Mouse (Mus musculus) stomach, embryonic 16.5 days (tissue): ENCODE data around the gene Unk. TPM values are rescaled to one million over a fixed set of nuclear protein-coding genes. Genes with fewer than 3 reads are reported as not detected.

Experiments
- ATAC-seq: fragments of 200-750 bp; cut with Nextera tagmentation; 2 replicates; pipeline ENCODE4 v1.8.0; 2017; ENCODE audit warnings: moderate number of reproducible peaks, moderate TSS enrichment; ENCODE audit not compliant: insufficient read depth, low FRiP score
- H3K27ac ChIP-seq: fragments of 300-500 bp; sonication (generic); 2 replicates; pipeline ENCODE4 v1.5.1; 2014; ENCODE audit warnings: low read length
- H3K27me3 ChIP-seq: fragments of 300-500 bp; sonication (generic); 2 replicates; pipeline ENCODE4 v1.6.1; 2014; ENCODE audit warnings: low read length, control low read depth, mixed read lengths; ENCODE audit not compliant: control insufficient read depth, insufficient read depth
- H3K36me3 ChIP-seq: fragments of 300-500 bp; sonication (generic); 2 replicates; pipeline ENCODE4 v1.6.1; 2014; ENCODE audit warnings: low read length; ENCODE audit not compliant: control insufficient read depth, insufficient read depth
- H3K4me1 ChIP-seq: fragments of 300-500 bp; sonication (generic); 2 replicates; pipeline ENCODE4 v1.6.1; 2014; ENCODE audit warnings: low read length, control low read depth, mixed read lengths; ENCODE audit not compliant: control insufficient read depth, insufficient read depth
- H3K4me2 ChIP-seq: fragments of 300-500 bp; sonication (generic); 2 replicates; pipeline ENCODE4 v1.6.1; 2014; ENCODE audit warnings: low read depth, low read length, mixed read lengths
- H3K4me3 ChIP-seq: fragments of 300-500 bp; sonication (generic); replicated peaks from 2 replicates; pipeline ENCODE4 v1.5.1; 2014; ENCODE audit warnings: mild to moderate bottlenecking, low read length
- H3K9ac ChIP-seq: fragments of 300-500 bp; sonication (generic); 2 replicates; pipeline ENCODE4 v1.6.1; 2014; ENCODE audit warnings: low read length
- H3K9me3 ChIP-seq: fragments of 300-500 bp; sonication (generic); replicated peaks from 2 replicates; pipeline ENCODE4 v1.6.1; 2016; ENCODE audit warnings: low read length, control low read depth; ENCODE audit not compliant: control insufficient read depth
- WGBS: fragments of 180-500 bp; shearing (Covaris S2); extraction: QIAGEN DNeasy Blood & Tissue Kit; methylation state at CpG from one replicate; pipeline ENCODE4 v1.1.7; 2014; 5-methylcytosine and 5-hydroxymethylcytosine counted together
- polyA plus RNA-seq: library from polyadenylated mRNA; unstranded; fragments of >200 nt; fragmentation: Nextera tagmentation; extraction: Ambion mirVana; gene quantifications from 2 replicates; pipeline ENCODE4 v1.2.1, GENCODE M21; 2015

The Unk gene
- polyA plus RNA-seq, 1 experiment from 2014 or later: 26.4 TPM

DNA sequence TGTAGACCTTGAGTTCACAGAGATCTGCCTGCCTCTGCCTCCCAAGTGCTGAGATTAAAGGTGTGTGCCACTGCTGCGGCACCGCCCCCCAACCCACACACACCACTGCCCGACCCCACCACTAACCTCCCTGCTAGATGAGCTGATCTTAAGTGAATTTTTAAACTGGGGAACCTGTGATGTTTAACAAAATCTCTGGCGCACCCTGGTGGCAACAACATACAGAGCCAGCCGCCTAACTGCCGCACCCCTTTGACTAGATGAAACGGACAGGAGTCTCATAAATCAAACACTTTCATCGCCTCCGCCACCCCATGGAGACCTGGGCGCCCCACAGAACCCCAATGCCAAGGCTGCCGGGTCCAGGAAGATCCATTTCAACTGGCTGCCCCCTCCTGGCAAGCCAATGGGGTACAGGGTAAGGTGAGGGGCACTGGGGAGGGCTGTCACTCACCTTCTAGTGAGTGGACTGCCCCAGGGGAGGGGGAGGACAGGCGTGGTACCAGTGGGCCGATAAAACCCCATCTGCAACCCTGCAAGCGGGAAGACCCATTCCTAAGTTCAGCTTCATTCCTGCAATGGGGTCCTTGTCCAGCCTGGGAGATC is 30.5 kb upstream of the Unk start:
- no peak for ATAC-seq

DNA sequence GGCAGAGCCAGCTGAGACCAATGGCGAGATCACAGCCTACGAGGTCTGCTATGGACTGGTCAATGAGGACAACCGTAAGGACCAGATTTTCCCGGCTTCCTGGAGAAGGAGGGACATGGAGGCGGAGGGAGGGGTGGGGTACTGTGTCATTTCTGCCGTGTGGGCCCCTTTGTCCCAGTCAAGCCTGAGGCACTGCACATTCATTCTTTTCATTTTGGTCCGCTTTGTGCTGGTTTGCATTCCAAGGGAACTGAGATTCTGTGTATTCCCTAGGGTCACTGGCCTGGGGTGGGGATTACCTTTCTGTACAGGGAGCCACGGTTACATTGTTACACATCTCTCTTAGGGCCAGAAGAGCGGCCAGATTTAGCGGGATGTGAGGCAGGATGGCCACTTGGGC is 29.5 kb upstream of the Unk start:
- Histone ChIP-seq H3K9me3 (no peaks in the 10 kb centered on the region), H3K4me1 (peaks cover 8% of the 10 kb centered on the region; the same call in 1 of the 2 replicates), H3K4me2 (no peak overlapping the region), H3K27me3 (no peaks in the 10 kb centered on the region), H3K27ac (no peak overlapping the region), H3K4me3 (no peak overlapping the region), H3K9ac (no peak overlapping the region), H3K36me3 (no peaks in the 10 kb centered on the region)
- no peak for ATAC-seq
- WGBS: 45% methylated on average over 10 of the region's 10 CpGs

More for the DNA sequence above, 30.5 kb upstream of the Unk start:
- Histone ChIP-seq H3K4me3 (no peak overlapping the region), H3K9me3 (no peaks in the 10 kb centered on the region), H3K9ac (0 out of 2 replicates have a peak overlapping the region, but pooled peaks have one; percentile 23), H3K27ac (no peak overlapping the region), H3K4me2 (no peak overlapping the region), H3K27me3 (no peaks in the 10 kb centered on the region), H3K36me3 (no peaks in the 10 kb centered on the region), H3K4me1 (peaks cover 6% of the 10 kb centered on the region; the same call in 1 of the 2 replicates)
- 13% methylated on average over 14 of the region's 14 CpGs for WGBS

DNA sequence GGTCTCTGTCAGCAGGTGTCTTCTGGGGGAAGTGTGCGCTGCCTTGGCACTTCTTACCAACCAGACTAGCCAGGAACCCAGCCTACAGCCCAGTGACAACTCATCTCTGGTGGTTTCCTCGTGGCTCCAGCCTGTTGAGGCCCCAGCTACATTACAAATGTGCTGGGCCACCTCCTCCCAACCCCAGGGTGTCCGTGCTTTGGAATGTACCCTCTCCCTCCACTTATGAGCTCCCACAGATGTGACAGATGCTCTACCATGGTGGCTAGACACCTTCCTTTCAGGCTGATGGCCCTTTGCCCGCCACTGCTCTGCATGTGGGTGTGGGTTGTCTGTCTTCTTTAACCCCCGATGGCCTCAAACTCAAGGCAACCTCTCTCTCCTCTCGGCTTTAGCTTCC is 28.4 kb upstream of the Unk start:
- no peak overlapping the region for H3K9ac ChIP-seq
- ATAC-seq: no peak
- H3K4me3 ChIP-seq: no peak overlapping the region
- H3K9me3 ChIP-seq: no peaks in the 10 kb centered on the region
- no peaks in the 10 kb centered on the region for H3K36me3 ChIP-seq
- 69% methylated on average over 6 of the region's 6 CpGs for WGBS
- H3K27me3 ChIP-seq: no peaks in the 10 kb centered on the region
- no peak overlapping the region for H3K27ac ChIP-seq
- H3K4me1 ChIP-seq: peaks cover 8% of the 10 kb centered on the region; the same call in 1 of the 2 replicates
- H3K4me2 ChIP-seq: no peak overlapping the region

DNA sequence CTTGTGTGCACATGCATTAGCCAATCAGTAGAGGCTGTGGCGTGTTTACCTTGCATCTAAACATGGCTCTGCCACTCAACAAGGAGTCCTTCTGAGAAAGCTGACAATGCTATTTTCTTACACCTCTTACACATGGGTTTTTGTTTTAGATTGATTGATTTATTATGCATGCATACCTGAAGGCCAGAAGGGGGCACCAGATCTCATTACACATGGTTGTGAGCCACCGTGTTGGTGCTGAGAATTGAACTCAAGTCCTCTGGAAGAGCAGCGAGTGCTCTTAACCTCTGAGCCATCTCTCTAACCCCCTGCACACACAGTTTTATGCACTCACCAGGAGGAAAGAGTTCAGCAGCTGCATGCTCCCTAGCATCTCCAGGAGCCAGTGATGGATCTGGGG is 27.2 kb upstream of the Unk start:
- Histone ChIP-seq H3K9me3 (no peaks in the 10 kb centered on the region), H3K27ac (no peak overlapping the region), H3K4me1 (peaks cover 8% of the 10 kb centered on the region; the same call in 1 of the 2 replicates), H3K27me3 (no peaks in the 10 kb centered on the region), H3K9ac (no peak overlapping the region), H3K36me3 (0 out of 2 replicates have a peak, but pooled peaks cover 10% of the 10 kb centered on the region), H3K4me2 (no peak overlapping the region), H3K4me3 (no peak overlapping the region)
- 75% methylated on average over 3 of the region's 3 CpGs for WGBS
- ATAC-seq: no peak

DNA sequence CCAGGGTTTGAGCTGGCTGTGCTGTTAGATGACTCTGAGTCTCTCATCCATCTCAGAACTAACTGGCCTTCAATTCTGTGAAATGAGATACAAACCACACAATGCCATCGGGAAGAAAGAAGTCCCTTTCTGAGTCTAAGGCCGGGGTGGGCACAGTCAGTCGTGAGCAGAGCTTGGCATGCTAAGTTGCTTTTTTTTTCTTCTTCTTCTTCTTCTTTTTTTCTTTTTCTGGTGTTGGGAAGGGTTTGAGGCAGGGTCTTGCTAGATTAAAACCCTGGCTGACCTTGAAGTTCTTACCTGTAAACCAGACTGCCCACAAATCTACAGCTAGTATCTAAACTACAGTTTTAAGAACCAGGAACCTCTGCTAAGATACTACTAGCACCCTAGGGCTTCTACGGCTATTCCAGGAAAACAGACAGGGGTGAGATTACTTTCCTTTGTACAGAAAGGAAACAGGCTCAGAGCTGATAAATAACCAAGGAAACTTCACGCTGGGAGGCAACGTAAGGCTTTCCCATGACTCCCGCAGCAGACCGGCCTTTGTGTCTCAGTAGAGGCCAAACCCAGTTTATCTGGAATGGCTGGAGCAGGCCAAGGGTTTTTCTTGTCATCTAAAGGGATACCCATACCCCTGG is 25.8 kb upstream of the Unk start:
- H3K9ac ChIP-seq: peak overlapping the region; percentile 73
- WGBS: 34% methylated on average over 8 of the region's 8 CpGs

DNA sequence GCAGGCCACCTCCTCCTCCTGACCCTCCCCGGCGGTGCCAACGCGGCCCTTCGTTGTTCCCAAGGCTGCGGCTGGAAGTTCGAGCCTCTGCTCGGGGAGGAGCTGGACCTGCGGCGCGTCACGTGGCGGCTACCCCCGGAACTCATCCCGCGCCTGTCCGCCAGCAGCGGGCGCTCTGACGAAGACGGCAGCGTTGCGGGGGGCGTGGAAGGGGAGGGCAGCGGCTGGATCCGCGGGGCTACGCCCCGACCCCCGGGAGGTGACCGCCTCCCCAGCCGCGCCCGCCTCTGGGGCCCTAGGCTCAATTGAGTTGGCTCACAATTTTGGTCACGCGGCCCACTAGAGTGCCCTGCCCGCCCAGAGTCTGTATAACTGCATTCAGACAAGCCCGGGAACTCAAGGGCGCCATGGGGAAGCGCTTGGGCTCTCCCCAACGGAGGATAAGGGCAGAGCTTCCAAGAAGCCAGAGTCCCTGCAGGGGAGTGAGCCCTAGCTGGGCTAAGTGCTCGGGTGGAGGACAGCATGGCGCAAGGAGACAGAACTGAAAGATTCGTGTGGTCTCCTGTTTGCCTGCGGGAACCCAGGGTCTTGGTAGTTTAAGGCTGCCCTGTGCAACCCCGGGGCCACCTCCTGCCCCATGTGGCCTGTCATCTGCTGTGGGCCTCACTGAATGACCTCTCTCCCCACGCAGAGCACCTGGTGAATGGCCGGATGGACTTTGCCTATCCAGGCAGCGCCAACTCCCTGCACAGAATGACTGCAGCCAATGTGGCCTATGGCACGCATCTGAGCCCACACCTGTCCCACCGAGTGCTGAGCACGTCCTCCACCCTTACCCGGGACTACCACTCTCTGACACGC is 25.1 kb upstream of the Unk start:
- Histone ChIP-seq H3K4me2 (peak overlapping the region; percentile 74), H3K9me3 (no peaks in the 10 kb centered on the region), H3K27me3 (no peaks in the 10 kb centered on the region), H3K36me3 (peaks cover 23% of the 10 kb centered on the region; the same call in 1 of the 2 replicates), H3K4me3 (peak overlapping the region; percentile 42), H3K9ac (peak overlapping the region; percentile 73), H3K4me1 (peaks cover 8% of the 10 kb centered on the region; the same call in 1 of the 2 replicates), H3K27ac (peak overlapping the region; percentile 84)
- 5% methylated on average over 54 of the region's 54 CpGs for WGBS
- peak; percentile 86 for ATAC-seq

More for the DNA sequence above, 25.8 kb upstream of the Unk start:
- H3K4me2 ChIP-seq: peak overlapping the region; percentile 74
- H3K27me3 ChIP-seq: no peaks in the 10 kb centered on the region
- peaks cover 19% of the 10 kb centered on the region; the same call in 1 of the 2 replicates for H3K36me3 ChIP-seq
- H3K9me3 ChIP-seq: no peaks in the 10 kb centered on the region
- peaks cover 8% of the 10 kb centered on the region; the same call in 1 of the 2 replicates for H3K4me1 ChIP-seq
- ATAC-seq: no peak
- H3K4me3 ChIP-seq: peak overlapping the region; percentile 42
- peak overlapping the region; percentile 84 for H3K27ac ChIP-seq

DNA sequence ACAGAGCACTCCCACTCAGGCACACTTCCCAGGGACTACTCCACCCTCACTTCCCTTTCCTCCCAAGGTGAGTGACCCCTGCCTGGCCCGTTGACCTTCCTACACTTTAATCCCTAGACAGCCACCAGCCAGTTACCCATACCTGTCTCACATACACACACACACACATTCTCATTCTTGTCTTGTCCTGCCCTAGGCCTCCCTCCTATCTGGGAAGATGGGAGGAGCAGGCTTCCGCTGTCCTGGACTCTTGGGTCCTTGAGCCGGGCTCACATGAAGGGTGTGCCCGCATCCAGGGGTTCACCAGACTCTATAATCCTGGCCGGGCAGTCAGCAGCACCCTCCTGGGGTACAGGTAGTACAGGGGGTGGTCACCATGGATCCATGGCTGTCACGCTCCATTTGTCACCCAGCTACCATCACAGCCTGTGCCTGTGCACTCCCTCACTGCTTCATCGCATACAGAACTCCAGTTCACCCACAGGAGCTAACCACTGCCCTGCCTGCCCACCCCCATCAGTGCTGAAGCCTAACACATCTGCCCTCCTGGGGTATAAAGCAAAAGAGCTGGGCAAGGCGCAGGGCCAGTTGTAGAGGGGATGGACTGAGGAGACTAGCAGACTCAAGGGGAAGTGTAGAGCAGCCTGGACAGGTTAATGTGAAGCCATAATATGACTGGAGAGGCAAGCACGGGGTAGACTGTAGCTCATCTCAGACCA is 24.3 kb upstream of the Unk start:
- peaks cover 23% of the 10 kb centered on the region; the same call in 1 of the 2 replicates for H3K36me3 ChIP-seq
- H3K27ac ChIP-seq: peak overlapping the region; percentile 84
- no peaks in the 10 kb centered on the region for H3K9me3 ChIP-seq
- no peak for ATAC-seq
- H3K4me3 ChIP-seq: no peak overlapping the region
- H3K4me2 ChIP-seq: peak overlapping the region; percentile 74
- H3K9ac ChIP-seq: peak overlapping the region; percentile 73
- no peaks in the 10 kb centered on the region for H3K27me3 ChIP-seq
- WGBS: 69% methylated on average over 9 of the region's 9 CpGs
- H3K4me1 ChIP-seq: peaks cover 10% of the 10 kb centered on the region; the same call in 1 of the 2 replicates

DNA sequence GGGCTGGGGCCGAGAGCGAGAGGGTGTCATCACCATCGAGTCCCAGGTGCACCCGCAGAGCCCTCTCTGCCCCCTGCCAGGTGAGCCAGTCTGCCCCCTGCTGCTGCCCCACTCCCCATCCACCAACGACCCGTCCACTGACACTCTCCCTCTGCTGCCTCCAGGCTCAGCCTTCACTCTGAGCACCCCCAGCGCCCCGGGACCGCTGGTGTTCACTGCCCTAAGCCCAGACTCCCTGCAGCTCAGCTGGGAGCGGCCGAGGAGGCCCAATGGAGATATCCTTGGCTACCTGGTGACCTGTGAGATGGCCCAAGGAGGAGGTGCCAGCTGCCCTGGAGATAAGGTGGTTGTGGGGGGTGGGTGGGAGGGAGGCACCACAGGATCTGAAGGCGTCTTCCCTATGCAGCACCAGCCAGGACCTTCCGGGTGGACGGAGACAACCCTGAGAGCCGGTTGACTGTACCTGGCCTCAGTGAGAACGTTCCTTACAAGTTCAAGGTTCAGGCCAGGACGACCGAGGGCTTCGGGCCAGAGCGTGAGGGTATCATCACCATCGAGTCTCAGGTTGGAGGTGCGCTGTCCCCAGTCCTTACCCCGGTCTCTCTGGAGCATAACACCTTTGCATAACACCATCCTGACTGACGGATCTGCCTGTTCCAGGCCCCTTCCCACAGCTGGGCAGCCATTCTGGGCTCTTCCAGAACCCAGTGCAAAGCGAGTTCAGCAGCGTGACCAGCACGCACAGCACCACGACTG is 22.8 kb upstream of the Unk start:
- H3K4me2 ChIP-seq: no peak overlapping the region

More for the DNA sequence above, 22.8 kb upstream of the Unk start:
- H3K4me3 ChIP-seq: no peak overlapping the region
- WGBS: 85% methylated on average over 28 of the region's 28 CpGs
- peaks cover 15% of the 10 kb centered on the region for H3K4me1 ChIP-seq
- H3K27ac ChIP-seq: no peak overlapping the region
- H3K36me3 ChIP-seq: peaks cover 23% of the 10 kb centered on the region; the same call in 1 of the 2 replicates
- H3K9ac ChIP-seq: no peak overlapping the region
- no peak for ATAC-seq
- H3K27me3 ChIP-seq: no peaks in the 10 kb centered on the region
- H3K9me3 ChIP-seq: no peaks in the 10 kb centered on the region
